Mouse (Mus musculus): ENCODE measurements around the gene Grm4.

- TF ChIP-seq CTCF (IDR thresholded peaks at IDR 0.05) (no peak), POLR2A (IDR thresholded peaks at IDR 0.05; ENCODE audit: insufficient read depth, low read depth, low read length) (no peak)
Measured at GRCm38 (mm10) chr17:27466620-27467019, 54.6 kb downstream of the Grm4 start.

Data from heart, adult 2 months (tissue).